Mouse (Mus musculus) right cerebral cortex, postnatal 25 days (tissue): ENCODE results near the gene Kif2a.
"Not testable (repeated sequence)": the region's sequence is repeated elsewhere in the genome, so short reads cannot be mapped to it uniquely, and the experiment has no call there.

ENCODE experiments used
- DNase-seq: peaks from one replicate; pipeline ENCODE4 v3.0.0; 2022

Kif2a gene

DNA sequence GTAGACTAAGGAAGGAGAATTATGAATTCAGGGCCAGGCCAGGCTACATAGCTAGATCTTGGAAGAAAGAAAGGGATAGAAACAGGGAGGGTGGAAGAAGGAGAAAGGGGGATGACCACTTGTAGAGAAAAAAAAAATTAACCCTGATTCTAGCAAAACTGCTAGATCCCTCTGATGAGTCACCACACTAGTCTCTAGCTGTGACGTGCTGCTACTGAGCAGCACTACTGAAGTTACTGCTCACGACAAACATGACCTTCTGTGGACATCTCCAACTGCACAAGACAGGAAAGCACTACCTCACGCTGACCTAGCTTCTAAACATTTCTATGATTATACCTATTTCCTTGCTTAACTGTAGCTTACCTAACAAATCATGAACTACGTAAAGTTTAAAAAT lies 93.6 kb downstream of the Kif2a start:
- no peak for DNase-seq

DNA sequence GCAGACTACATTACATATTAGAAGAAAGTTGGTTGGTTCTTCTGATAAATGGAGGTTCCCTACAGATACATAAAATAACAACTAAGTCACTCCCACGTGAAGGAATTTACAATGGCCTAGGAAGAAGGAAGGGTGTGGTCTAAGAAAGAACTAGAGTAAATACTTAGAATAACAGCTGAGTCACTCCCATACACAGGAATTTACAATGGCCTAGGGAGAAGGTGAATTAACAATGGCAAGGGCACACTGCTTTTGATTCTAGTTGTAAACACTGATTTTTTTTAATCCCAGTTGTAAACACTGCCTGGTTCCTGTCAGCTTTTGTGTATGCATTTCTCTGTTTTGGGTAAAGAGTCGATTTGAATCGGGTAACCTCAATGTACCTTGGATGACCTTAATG lies 96.0 kb downstream of the Kif2a start:
- not testable (repeated sequence) for DNase-seq

DNA sequence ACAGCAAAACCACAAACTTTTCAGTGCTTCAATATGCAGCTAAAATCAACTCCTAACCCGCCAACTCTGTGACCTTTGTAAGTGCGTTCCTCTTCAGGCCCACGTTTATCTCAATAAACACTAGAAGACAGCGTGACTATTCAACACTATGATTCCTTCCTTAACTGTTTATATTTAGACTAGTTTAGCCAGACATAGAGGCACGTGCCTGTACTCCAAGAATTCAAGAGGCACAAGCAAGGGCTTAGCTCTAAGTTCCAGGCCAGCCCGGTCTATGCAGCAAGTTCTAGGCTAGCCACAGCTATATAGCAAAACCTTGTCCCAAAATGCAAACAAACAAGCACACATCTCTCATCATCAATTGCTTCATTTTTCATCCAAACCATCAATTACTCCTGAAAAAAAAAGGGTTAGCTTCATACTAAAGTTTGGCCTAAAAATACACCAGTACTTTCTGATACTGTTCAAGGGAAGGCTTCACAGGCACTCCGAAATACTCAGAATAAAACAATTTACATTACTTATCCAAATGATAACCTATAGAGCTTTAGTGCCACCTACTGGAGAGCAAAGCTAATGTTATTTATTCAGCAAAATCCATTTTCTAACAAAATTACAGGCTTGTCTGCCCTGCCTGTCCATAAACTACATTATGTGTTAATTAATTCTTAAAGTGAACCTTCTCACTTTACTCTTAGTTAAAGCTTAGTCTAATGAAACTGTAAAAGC lies 103.4 kb downstream of the Kif2a start:
- no peak for DNase-seq

DNA sequence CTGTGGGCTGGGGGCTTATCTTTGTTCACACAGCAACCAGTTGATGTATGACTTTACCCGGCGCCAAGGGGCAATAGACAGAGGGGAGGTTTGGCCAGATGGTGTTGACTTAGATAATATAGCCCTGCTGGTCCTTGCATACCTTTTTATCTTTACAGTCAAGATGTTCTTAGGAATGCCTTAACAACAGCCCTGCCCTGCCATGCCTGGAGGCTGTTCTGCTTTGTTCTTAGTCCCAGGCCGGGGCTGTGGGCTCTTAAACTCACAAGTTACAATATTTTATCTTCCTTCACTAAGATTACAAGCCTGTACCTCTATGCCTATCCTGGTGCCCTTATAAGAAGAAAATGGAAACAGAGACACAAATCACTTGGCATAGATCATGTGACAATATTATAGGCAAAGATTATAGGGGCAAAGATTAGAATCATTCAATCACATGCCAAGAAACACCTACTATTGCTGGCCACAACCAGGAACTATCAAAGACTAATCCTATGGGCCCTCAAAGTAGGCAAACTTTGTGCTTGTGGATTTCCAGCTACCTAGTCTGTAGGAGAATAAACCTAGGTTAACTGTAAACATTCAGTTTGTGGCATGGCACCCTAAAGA lies 108.7 kb downstream of the Kif2a start:
- no peak for DNase-seq

DNA sequence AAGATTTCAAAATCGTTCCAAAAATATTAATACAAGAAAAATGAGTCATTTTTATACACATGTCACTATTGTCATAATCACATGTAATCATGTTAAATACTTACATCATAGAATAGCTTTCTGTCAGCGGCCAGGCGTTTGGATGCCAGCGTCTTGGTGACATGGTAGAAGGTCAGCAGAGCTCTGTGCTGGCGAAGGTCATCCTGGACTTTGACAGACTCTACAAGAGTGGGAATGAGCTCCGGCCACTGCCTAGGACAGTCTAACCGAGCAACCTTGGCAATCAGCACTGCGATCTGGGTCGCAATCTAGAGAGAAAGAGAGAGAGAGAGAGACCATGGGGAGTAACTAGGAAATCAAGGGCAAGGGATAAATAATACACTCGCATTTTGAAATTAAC lies 111.8 kb downstream of the Kif2a start:
- no peak for DNase-seq
